Mouse (Mus musculus) liver, embryonic 11.5 days (tissue): ENCODE measurements around the gene Cyp2f2. TPM values are rescaled to one million over a fixed set of nuclear protein-coding genes. Genes with fewer than 3 reads are reported as not detected.

Experiments used
- ATAC-seq: fragments of 200-750 bp; cut with Nextera tagmentation; replicated peaks from 2 replicates; pipeline ENCODE4 v1.8.0; 2017; ENCODE audit warnings: moderate number of reproducible peaks, mild to moderate bottlenecking, moderate TSS enrichment, moderate library complexity; ENCODE audit not compliant: low FRiP score
- DNase-seq: peaks from one replicate; pipeline ENCODE4 v3.0.0-alpha.2; 2017; ENCODE audit warnings: low spot score
- H3K27ac ChIP-seq: fragments of 300-500 bp; sonication (generic); 2 replicates; pipeline ENCODE4 v1.5.1; 2014; ENCODE audit warnings: mild to moderate bottlenecking, low read depth, low read length, control low read depth
- H3K27me3 ChIP-seq: fragments of 300-500 bp; sonication (generic); replicated peaks from 2 replicates; pipeline ENCODE4 v1.6.1; 2014; ENCODE audit warnings: low read length, mixed read lengths; ENCODE audit not compliant: control insufficient read depth, insufficient read depth
- H3K36me3 ChIP-seq: fragments of 300-500 bp; sonication (generic); 2 replicates; pipeline ENCODE4 v1.6.1; 2014; ENCODE audit warnings: mild to moderate bottlenecking, low read length, moderate library complexity, mixed read lengths; ENCODE audit not compliant: control insufficient read depth, insufficient read depth
- H3K4me1 ChIP-seq: fragments of 300-500 bp; sonication (generic); replicated peaks from 2 replicates; pipeline ENCODE4 v1.6.1; 2014; ENCODE audit warnings: low read length, mixed read lengths; ENCODE audit not compliant: control insufficient read depth, insufficient read depth
- H3K4me2 ChIP-seq: fragments of 300-500 bp; sonication (generic); 2 replicates; pipeline ENCODE4 v1.6.1; 2014; ENCODE audit warnings: mild to moderate bottlenecking, control low read depth, moderate library complexity
- H3K4me3 ChIP-seq: fragments of 300-500 bp; sonication (generic); 2 replicates; pipeline ENCODE4 v1.5.1; 2014; ENCODE audit warnings: low read depth, low read length, control low read depth
- H3K9ac ChIP-seq: fragments of 300-500 bp; sonication (generic); 2 replicates; pipeline ENCODE4 v1.6.1; 2014; ENCODE audit warnings: low read depth, low read length, control low read depth
- H3K9me3 ChIP-seq: fragments of 300-500 bp; sonication (generic); 2 replicates; pipeline ENCODE4 v1.6.1; 2016; ENCODE audit warnings: low read length, inconsistent platforms, mixed read lengths; ENCODE audit not compliant: control insufficient read depth
- WGBS: fragments of 180-500 bp; shearing (Covaris S2); extraction: QIAGEN DNeasy Blood & Tissue Kit; methylation state at CpG from one replicate; pipeline ENCODE4 v1.1.7; 2014; 5-methylcytosine and 5-hydroxymethylcytosine counted together
- polyA plus RNA-seq: library from polyadenylated mRNA; unstranded; fragments of >200 nt; fragmentation: Nextera tagmentation; extraction: Ambion mirVana; gene quantifications from 2 replicates; pipeline ENCODE4 v1.2.1, GENCODE M21; 2014

The Cyp2f2 gene
- not detected in 2 replicates for polyA plus RNA-seq

DNA sequence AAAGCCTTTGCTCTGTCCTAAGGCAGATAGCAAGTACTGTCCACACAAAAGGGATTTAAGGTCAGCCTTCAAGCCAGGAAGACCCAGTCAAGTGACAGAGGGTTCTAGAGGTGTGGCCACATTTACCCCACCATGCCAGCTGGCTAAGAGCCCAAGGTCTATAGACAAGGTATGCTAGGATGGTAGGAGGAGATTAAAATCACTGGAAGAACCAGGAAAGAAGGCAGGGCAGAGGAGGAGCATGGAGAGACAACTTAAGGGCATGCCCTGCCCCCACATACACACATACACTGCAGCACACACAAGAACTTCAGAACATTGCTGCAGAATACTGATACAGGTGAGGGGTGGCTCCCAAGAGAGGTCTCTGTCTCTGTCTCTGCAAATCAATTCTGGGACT is at the start of gene Cyp2f2:
Gene Cyp2f2 (plus strand): TSS at position 234 of the 400 bp plus-strand sequence.
- Histone ChIP-seq H3K9ac (no peak within 1 kb of the TSS), H3K4me3 (no peak within 1 kb of the TSS)

GRCm38 (mm10) chr7:27078641-27079040 is 41.1 kb upstream of the Cyp2f2 start:
- no peak for DNase-seq
- 54% methylated on average over 1 of the region's 1 CpGs for WGBS
- ATAC-seq, result no peak
- Histone ChIP-seq H3K4me3 (no peak overlapping the region), H3K27me3 (no peaks in the 10 kb centered on the region), H3K27ac (no peak overlapping the region), H3K4me1 (no peaks in the 10 kb centered on the region), H3K36me3 (no peaks in the 10 kb centered on the region), H3K4me2 (no peak overlapping the region), H3K9me3 (no peaks in the 10 kb centered on the region), H3K9ac (no peak overlapping the region)

More for the DNA sequence above, at the start of gene Cyp2f2:
- H3K9me3 ChIP-seq, result no peaks in the 10 kb centered on the region
- H3K27ac ChIP-seq, result no peak within 1 kb of the TSS
- ATAC-seq (no peak), DNase-seq (no peak)
- H3K4me1 ChIP-seq, result no peaks in the 10 kb centered on the region
- H3K27me3 ChIP-seq, result no peaks in the 10 kb centered on the region
- H3K36me3 ChIP-seq, result no peaks in the 10 kb centered on the region
- no peak within 1 kb of the TSS for H3K4me2 ChIP-seq

- H3K36me3 ChIP-seq, result no peaks in the 10 kb centered on the region
- WGBS, result 68% methylated on average over 2 of the region's 2 CpGs
- ATAC-seq (no peak), DNase-seq (no peak)
- H3K4me3 ChIP-seq, result no peak overlapping the region
- no peaks in the 10 kb centered on the region for H3K4me1 ChIP-seq
- H3K9me3 ChIP-seq, result no peaks in the 10 kb centered on the region
- no peak overlapping the region for H3K4me2 ChIP-seq
- no peaks in the 10 kb centered on the region for H3K27me3 ChIP-seq
- H3K9ac ChIP-seq, result no peak overlapping the region
- H3K27ac ChIP-seq, result no peak overlapping the region
Measured at GRCm38 (mm10) chr7:27081625-27082024, 38.1 kb upstream of the Cyp2f2 start.

DNA sequence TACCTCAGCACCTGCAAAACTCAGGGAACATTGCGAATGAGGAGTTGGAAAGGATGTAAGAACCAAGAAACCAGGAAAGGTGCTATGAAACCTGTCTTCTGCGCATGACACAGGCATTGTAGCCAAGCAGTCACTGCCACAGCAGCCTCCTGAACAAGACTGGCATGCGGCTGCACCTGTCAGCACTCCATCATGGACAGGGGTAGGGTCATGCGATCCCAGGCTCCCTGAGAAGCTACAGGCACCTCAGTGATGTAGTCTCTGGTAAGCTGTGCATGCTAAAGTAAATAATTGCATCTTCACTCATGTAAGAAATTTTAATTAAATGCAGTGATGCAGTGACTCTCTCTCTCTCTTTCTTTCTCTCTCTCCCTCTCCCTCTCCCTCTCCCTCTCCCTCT is 28.7 kb upstream of the Cyp2f2 start:
- Histone ChIP-seq H3K36me3 (no peaks in the 10 kb centered on the region), H3K4me1 (no peaks in the 10 kb centered on the region), H3K4me3 (no peak overlapping the region), H3K4me2 (no peak overlapping the region), H3K27me3 (no peaks in the 10 kb centered on the region), H3K9me3 (no peaks in the 10 kb centered on the region), H3K9ac (no peak overlapping the region), H3K27ac (no peak overlapping the region)
- DNase-seq, result no peak
- 76% methylated on average over 4 of the region's 4 CpGs for WGBS
- no peak for ATAC-seq

GRCm38 (mm10) chr7:27092038-27092703 is 27.5 kb upstream of the Cyp2f2 start:
- ATAC-seq, result no peak
- Histone ChIP-seq H3K27me3 (no peaks in the 10 kb centered on the region), H3K4me1 (no peaks in the 10 kb centered on the region), H3K27ac (no peak overlapping the region), H3K4me3 (no peak overlapping the region), H3K36me3 (no peaks in the 10 kb centered on the region), H3K4me2 (no peak overlapping the region), H3K9me3 (no peaks in the 10 kb centered on the region), H3K9ac (no peak overlapping the region)
- WGBS, result 52% methylated on average over 7 of the region's 7 CpGs
- DNase-seq, result no peak

- Histone ChIP-seq H3K4me1 (no peaks in the 10 kb centered on the region), H3K36me3 (no peaks in the 10 kb centered on the region), H3K27ac (no peak overlapping the region), H3K27me3 (no peaks in the 10 kb centered on the region), H3K9me3 (no peaks in the 10 kb centered on the region), H3K4me3 (no peak overlapping the region), H3K4me2 (no peak overlapping the region), H3K9ac (no peak overlapping the region)
- no peak for DNase-seq
- ATAC-seq, result peak; percentile 51; the same call in 1 of the 2 replicates
- WGBS, result 36% methylated on average over 1 of the region's 1 CpGs
Measured at GRCm38 (mm10) chr7:27092882-27093281, 26.8 kb upstream of the Cyp2f2 start.

DNA sequence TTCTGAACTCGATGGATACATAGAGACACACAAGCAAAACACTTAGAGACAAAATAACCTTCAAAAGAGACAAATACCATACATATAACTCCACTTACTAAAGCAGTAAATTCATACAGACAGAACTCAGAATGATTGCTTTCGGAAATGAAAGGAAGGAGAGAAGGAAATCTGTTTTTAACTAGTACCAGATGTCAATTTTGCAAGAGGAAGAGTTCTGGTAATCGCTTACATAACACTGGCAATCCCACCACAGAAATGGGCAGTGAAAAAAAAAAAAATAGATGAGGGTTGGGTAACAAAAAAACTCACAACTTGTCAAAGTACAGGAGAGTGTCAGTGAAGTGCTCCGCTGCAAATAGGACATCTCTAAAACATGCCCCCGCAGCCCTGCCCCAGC is 14.8 kb upstream of the Cyp2f2 start:
- H3K4me3 ChIP-seq, result no peak overlapping the region
- ATAC-seq (no peak), DNase-seq (no peak)
- no peaks in the 10 kb centered on the region for H3K36me3 ChIP-seq
- H3K9ac ChIP-seq, result no peak overlapping the region
- H3K27ac ChIP-seq, result no peak overlapping the region
- H3K4me1 ChIP-seq, result no peaks in the 10 kb centered on the region
- no peak overlapping the region for H3K4me2 ChIP-seq
- no peaks in the 10 kb centered on the region for H3K9me3 ChIP-seq
- 61% methylated on average over 5 of the region's 5 CpGs for WGBS
- H3K27me3 ChIP-seq, result no peaks in the 10 kb centered on the region

DNA sequence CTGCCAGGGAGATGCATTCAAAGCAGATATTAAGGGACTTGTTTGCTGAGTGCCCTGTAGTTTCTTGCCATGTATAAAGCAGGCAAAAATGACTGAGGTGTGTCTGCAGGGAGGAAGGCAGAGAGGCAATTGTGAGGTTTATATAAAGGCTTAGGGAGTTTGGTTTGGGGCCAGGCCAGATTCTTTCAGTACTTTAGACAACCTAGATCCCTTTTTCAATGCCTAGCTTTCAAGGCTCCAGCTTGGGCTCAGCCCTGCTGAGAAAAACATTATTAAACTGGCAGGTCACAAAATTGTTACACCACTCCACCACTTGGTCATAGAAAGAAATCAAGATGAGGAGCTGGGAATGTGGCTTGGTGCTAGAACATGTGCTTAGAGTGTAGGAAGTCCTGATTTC is 9.4 kb upstream of the Cyp2f2 start:
- ATAC-seq (no peak), DNase-seq (no peak)
- no peaks in the 10 kb centered on the region for H3K27me3 ChIP-seq
- no peak overlapping the region for H3K27ac ChIP-seq
- H3K9me3 ChIP-seq, result no peaks in the 10 kb centered on the region
- H3K4me2 ChIP-seq, result no peak overlapping the region
- no peak overlapping the region for H3K4me3 ChIP-seq
- H3K9ac ChIP-seq, result no peak overlapping the region
- no peaks in the 10 kb centered on the region for H3K36me3 ChIP-seq
- H3K4me1 ChIP-seq, result no peaks in the 10 kb centered on the region

DNA sequence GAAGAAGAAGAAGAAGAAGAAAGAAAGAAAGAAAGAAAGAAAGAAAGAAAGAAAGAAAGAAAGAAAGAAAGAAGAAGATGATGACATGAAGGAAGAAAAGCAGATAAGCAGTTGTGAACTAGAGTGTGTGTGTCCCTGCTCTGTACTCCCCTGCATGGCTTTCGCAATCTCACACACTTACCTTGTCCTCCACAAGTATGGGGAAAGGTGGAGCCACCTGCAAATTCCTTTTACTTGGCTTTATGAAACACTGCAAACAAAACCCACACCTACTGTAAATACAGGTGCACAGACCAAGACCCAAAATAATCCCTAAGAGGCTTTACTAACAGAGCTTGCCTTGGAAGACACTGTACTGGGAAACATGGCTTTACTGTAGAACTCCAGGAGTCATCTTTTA is 8.7 kb upstream of the Cyp2f2 start:
- ATAC-seq, result no peak
- no peak for DNase-seq
- 90% methylated on average over 1 of the region's 1 CpGs for WGBS

More for the DNA sequence above, 8.7 kb upstream of the Cyp2f2 start:
- no peak overlapping the region for H3K4me2 ChIP-seq
- H3K27me3 ChIP-seq, result no peaks in the 10 kb centered on the region
- no peak overlapping the region for H3K27ac ChIP-seq
- H3K9ac ChIP-seq, result no peak overlapping the region
- H3K4me3 ChIP-seq, result no peak overlapping the region
- H3K9me3 ChIP-seq, result no peaks in the 10 kb centered on the region
- no peaks in the 10 kb centered on the region for H3K4me1 ChIP-seq
- H3K36me3 ChIP-seq, result no peaks in the 10 kb centered on the region
